25 mouse cellular contexts compared by ENCODE assay signal in the genomic region with DNA sequence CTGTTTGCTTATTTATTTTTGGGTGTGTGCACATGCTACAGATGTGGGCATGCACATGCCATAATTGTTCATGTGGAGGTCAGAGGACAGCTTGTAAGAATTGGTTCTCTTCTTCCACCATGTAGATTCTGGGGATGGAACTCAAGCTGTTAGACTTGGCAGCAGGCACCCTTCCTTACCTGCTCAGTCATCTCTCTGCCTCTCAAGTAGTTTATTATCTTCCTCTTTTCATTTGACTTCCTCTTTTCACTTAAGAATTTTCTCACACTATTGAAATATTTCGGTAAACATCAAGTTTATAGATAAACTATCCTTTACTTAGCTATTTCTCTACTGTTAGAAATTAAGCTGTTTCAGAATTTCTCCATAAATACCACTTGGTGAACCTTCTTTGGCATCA.
"Had no signal": no experiment of that assay in that cellular context is flagged by ENCODE, and none has a peak within 500 bp of the region (broad histone marks: within the 10 kb centered on the region; RNA-seq: fewer than 3 reads in every experiment).

No protein-coding gene starts in this region.

- ATAC-seq: liver, embryonic 12.5 days; midbrain, embryonic 13.5 days; midbrain, embryonic 16.5 days had no signal

- DNase-seq: kidney, adult 11 months; kidney, adult 8-10 months; kidney, postnatal 10 days; layer of hippocampus, adult 9-11 months; liver; lung, adult 18-20 months; lung, postnatal 10 days; lung, postnatal 36 days; right cerebral cortex, adult 18-20 months; right cerebral cortex, postnatal 25 days; thymus, adult 2 months; thymus, postnatal 14 days; thymus, postnatal 4 days had no signal

- H3K9ac ChIP-seq: kidney, embryonic 15.5 days; limb, embryonic 13.5 days; liver, embryonic 12.5 days; liver, embryonic 15.5 days; lung, embryonic 15.5 days; midbrain, embryonic 13.5 days; neural tube, embryonic 13.5 days had no signal

- H3K36me3 ChIP-seq: limb, embryonic 10.5 days; liver, embryonic 12.5 days; liver, embryonic 15.5 days; lung, embryonic 15.5 days; midbrain, embryonic 13.5 days; neural tube, embryonic 13.5 days had no signal

- H3K27ac ChIP-seq: kidney, embryonic 15.5 days; layer of hippocampus, adult 2 months; limb, embryonic 10.5 days; limb, embryonic 13.5 days; liver, embryonic 12.5 days; liver, embryonic 15.5 days; lung, embryonic 15.5 days; midbrain, embryonic 13.5 days; neural tube, embryonic 13.5 days; stomach, postnatal 0 days had no signal

- H3K4me3 ChIP-seq: kidney, embryonic 15.5 days; layer of hippocampus, adult 2 months; limb, embryonic 10.5 days; limb, embryonic 13.5 days; liver, embryonic 12.5 days; liver, embryonic 15.5 days; lung, embryonic 15.5 days; midbrain, embryonic 13.5 days; myocyte; neural tube, embryonic 13.5 days had no signal

- H3K9me3 ChIP-seq: kidney, embryonic 15.5 days; limb, embryonic 10.5 days; limb, embryonic 13.5 days; liver, embryonic 12.5 days; liver, embryonic 15.5 days; lung, embryonic 15.5 days; midbrain, embryonic 13.5 days; neural tube, embryonic 13.5 days had no signal

- H3K4me1 ChIP-seq: kidney, embryonic 15.5 days; limb, embryonic 10.5 days; limb, embryonic 13.5 days; liver, embryonic 12.5 days; liver, embryonic 15.5 days; lung, embryonic 15.5 days; midbrain, embryonic 13.5 days; neural tube, embryonic 13.5 days had no signal
